Mouse (Mus musculus) c-Kit-positive CD71-positive TER-119-negative erythroid progenitor cells, embryonic 14.5 days (primary cell): ENCODE measurements at regions not wholly inside any gene's neighbourhood (a gene's known extent, or its start where the extent isn't known, plus 50 kb on each side); places are given as distances from the start of the nearest gene placed in this dataset.

Source experiments
- DNase-seq: peaks from one replicate; pipeline ENCODE4 v3.0.0-alpha.2; 2013; ENCODE audit warnings: low read depth

DNA sequence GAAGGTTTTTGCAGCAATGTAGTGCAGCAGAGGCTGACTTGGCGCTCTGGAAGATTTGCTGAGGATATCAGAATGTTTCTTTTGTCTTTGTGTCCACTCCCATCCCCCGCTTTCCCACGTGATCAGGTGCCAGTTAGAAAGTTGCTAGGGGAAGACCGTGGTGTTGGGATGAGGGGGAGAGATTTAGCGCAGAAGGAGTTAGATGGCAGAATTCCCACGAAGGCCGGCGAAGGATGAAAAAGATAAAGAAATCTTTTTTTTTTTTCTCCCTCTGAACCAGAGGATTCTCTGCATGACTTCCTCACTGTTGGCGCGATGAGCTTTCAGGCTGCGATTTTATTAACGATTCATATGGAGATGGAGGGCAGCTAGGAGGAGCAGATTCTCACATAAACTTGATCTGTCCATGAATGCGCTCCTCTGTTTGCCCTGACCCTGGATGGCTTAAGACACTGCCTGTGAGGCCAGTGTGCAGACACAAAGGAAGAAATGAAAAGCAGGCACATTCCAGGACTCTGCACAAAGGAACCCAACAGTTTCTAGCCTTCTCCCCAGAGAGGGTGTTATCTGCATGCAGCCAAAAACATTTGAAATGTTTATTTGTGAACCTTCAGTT is 201.5 kb downstream of the Gm11146 start:
- DNase-seq, result no peak

- DNase-seq, result no peak
These were observed 202.0 kb downstream of the Gm11146 start for GRCm38 (mm10) chr16:77399846-77400275.

- DNase-seq, result no peak
These were observed 207.7 kb downstream of the Gm11146 start for GRCm38 (mm10) chr16:77394054-77394716.

- DNase-seq, result no peak
These were observed 208.4 kb downstream of the Gm11146 start for GRCm38 (mm10) chr16:77393470-77393869.

DNA sequence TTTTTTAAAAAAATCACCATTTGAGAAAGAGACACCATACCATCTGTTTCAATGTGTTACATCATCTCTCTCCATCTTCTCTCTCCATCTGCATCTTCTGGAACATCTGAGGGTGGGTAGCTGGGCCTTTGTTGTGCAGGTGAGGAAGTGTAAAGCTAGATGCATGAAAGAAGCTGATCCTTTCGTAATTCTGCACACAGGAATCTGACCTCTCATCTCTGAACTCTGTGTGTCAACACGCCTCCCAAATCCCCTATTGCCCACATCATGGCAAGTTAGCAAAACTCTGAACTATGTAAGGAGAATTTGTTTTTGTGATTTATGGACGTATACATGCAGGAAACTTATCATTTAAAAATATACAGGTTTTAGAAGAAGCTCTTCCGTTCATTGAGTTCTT is 209.7 kb downstream of the Gm11146 start:
- no peak for DNase-seq

- no peak for DNase-seq
These were observed 217.7 kb downstream of the Gm11146 start for GRCm38 (mm10) chr16:77384021-77384729.

GRCm38 (mm10) chr16:77382790-77383189 is 219.1 kb downstream of the Gm11146 start:
- DNase-seq, result no peak

DNA sequence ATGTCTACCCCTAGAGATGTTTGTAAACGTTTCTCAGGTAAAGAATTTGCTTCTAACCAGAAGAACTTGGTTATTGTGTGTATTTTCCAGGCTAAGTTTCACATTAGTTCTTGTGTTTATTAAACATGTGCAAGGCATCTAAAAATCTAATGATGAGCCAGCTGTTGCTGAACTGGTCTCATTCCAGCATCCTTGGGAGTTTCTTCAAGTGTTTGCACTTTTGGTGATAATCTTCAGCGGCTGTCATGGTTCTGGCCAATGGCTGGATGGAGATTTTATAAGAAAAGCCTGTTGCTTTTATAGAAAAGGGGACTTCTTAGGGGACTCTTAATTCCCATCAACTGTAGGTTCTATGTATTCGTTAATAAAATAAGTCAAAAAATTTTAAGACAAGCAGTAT is 229.1 kb downstream of the Gm11146 start:
- no peak for DNase-seq

DNA sequence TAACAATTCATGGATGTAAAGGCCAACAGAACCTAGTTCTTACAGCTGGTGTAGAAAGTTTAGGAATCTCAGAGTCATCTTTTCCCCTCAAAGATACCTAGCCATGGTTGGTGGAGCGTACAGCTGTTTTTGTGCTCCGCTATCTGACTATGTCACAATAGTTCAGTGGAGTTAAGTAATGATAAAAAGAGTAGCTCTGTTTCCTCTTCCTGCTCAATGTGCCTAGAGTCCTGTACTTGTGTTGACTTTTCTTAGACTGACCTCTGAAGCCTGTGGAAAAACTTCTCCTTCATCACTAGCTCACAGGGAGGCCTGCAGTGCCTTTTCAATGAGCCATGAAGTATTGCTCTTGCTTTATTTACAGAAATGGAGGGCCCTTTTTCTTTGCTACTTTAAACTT is 232.1 kb downstream of the Gm11146 start:
- DNase-seq, result no peak

DNA sequence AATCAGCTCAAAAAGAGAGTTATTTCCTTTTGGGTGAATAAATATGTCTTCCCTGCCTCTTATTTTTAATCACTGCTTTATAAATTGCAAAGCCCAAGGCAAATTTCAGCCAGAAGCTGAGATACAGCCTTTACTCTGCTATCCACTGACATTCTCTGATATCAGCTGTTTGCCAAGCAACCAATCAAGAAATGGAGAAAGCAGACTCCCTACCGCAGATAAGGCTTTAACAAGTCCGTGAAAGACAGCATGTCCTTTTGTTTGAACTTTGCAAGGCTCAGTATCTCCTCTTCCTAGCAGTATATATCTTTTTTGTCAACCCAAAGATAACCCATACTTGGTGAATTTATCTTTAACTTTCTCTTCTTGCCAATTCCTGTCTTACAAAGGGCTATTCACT is 236.6 kb downstream of the Gm11146 start:
- DNase-seq, result no peak

DNA sequence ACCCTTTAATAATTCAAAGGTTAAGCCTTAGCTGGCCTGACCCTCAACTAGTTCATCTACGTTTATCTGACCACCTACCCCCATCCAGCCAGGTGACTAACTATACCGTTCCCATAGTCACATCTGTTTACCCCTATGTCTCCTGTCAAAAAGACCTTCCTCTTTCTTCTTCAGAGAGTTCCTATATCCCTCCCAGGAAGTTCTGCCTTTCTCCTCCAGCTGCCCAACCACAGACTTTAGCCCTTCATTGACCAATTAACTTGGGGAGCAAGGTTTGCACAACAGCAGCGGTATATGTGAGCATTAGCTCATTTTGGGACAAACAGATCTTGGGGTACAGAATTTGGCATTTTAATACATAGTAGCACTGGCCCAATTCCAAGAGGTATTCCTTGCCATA is 237.5 kb downstream of the Gm11146 start:
- no peak for DNase-seq

GRCm38 (mm10) chr16:77359190-77359589 is 242.7 kb downstream of the Gm11146 start:
- DNase-seq, result no peak

GRCm38 (mm10) chr16:77355260-77355659 is 246.6 kb downstream of the Gm11146 start:
- DNase-seq, result no peak

GRCm38 (mm10) chr16:77354201-77354712 is 247.6 kb downstream of the Gm11146 start:
- DNase-seq, result no peak

DNA sequence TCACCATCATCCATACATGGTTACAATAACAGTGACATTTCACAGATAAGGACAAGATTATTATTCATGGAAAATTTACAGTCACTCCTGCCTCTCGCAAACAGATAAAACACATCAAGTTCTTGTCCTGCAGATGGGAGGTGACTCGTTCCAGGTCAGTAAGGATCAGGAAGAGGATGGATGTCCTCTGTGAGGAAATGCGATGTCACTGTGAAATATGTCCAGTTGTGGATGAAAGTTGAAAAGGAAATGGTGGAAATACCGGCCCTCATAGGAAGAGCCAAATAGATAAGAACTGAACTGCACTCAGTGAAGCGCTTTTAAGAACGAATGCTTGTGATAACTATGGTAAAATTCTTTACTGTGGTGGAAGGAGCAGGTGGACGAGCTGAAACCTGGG is 255.8 kb downstream of the Gm11146 start:
- no peak for DNase-seq

GRCm38 (mm10) chr16:77332285-77332684 is 269.6 kb downstream of the Gm11146 start:
- DNase-seq, result no peak

GRCm38 (mm10) chr16:77330996-77331395 is 270.9 kb downstream of the Gm11146 start:
- no peak for DNase-seq

DNA sequence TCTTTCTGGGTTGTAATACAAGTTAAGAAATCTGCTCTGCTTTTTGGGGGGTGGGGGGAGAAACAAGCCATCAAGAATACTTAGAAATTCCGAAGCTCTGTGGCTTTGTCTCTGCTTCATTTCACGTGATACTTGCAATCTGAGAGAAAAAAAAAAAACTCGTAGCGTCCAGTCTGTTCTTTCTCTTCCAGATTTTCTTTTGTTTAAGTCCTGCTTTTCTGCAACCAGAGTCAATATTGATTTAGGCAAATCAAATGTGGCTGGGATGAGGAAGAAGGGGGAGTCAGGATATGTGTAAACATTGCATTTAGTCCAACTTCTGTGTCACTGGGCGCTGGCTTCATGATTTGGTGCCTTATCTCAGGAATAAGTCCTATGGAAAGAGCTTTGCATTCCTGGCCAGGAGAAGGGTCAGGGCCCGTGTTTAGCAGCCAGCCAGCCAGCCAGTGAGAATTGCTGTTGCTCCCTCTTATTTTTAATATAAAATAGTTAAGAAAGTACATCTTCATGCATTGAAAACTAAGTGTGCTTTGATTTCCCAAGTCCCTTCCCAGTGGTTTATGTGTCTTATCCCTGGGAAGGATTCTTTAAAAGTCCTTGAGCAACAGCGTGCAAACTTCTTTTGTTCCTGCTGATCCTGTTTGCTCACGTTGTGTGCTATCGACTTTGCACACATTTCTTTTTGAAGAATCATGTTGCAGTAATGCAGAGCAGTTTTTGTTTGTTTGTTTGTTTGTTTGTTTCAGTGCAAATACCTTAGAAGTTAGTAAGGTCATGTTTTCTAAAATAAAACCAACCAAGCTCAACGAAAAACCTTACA is 272.0 kb downstream of the Gm11146 start:
- DNase-seq, result no peak

GRCm38 (mm10) chr16:77329160-77329691 is 272.7 kb downstream of the Gm11146 start:
- no peak for DNase-seq

GRCm38 (mm10) chr16:77328628-77329159 is 273.2 kb downstream of the Gm11146 start:
- no peak for DNase-seq

- no peak for DNase-seq
These were observed 273.8 kb downstream of the Gm11146 start for GRCm38 (mm10) chr16:77328049-77328448.

- DNase-seq, result no peak
These were observed 279.6 kb downstream of the Gm11146 start for GRCm38 (mm10) chr16:77322338-77322737.
